Mouse (Mus musculus): ENCODE measurements at regions not wholly inside any gene's neighbourhood (a gene's known extent, or its start where the extent isn't known, plus 50 kb on each side); places are given as distances from the start of the nearest gene placed in this dataset.

DNA sequence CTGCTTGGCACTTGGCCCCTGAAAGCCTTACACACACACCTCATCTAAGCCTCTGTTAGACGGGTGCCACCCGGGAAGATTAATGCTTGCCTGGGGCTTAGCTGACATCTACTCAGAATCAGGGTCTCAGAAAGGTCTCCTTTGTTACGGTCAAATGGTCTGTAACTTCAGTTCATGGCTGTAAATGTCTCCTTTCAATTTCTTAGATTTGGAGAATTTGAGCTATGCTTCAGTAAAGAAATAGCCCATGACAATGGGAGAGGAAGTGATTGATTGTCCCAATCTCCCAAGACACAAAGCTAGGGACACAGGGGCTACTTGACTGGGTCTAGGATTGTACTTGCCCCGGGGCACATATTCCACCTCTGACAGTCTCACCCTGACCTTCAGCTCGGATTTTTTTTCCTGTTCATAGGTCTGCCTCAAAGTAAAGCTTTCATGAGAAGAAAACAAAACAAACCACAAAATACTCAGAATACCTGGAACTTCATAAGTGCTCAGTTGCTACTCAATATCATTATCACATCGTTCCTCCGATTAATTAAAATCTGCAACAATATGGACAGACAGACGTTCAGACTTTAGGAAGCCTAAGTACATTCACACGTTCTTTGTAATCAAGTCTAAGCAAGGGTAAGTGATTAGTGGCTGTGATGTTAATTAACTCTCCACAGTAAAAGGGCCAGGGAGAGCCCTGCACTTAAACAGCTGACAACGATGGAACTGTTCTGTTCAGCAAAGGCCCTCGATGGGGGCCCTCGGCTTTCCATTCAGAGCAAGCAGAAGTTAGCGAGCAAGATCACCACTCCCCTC, 132.9 kb upstream of the Slco3a1 start:
- DNase-seq = no peak

- peak; percentile 96 for DNase-seq
These were observed 129.4 kb upstream of the Slco3a1 start for GRCm38 (mm10) chr7:74683979-74684378.

- peak; percentile 88 for DNase-seq
These were observed 119.2 kb upstream of the Slco3a1 start for GRCm38 (mm10) chr7:74673626-74674295.

- DNase-seq = no peak
These were observed 114.5 kb upstream of the Slco3a1 start for GRCm38 (mm10) chr7:74669110-74669509.

- peak; percentile 87 for DNase-seq
These were observed 112.5 kb upstream of the Slco3a1 start for GRCm38 (mm10) chr7:74667106-74667505.

DNA sequence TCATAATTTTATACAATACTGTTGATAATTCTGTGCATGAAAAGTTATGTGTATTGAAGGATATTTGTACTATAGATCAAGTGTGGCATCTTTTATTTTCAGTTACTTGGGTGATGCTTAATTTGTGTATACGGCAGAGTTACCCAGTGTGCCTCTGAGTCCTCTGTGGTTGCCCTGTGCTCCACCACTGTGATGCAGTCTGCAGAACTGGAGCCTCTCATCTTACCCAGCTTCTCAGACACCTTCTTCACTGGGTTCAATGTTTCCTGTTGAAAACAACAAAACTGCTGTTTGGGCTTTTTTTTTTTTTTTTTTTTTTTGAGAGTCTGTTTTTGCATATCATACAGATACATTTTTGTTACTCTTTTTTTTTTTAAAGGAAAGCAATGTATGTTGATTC, 109.2 kb upstream of the Slco3a1 start:
- no peak for DNase-seq

GRCm38 (mm10) chr7:74647310-74647709, 92.7 kb upstream of the Slco3a1 start:
- DNase-seq = peak; percentile 96

GRCm38 (mm10) chr7:74640171-74640570, 85.6 kb upstream of the Slco3a1 start:
- peak; percentile 34 for DNase-seq

DNA sequence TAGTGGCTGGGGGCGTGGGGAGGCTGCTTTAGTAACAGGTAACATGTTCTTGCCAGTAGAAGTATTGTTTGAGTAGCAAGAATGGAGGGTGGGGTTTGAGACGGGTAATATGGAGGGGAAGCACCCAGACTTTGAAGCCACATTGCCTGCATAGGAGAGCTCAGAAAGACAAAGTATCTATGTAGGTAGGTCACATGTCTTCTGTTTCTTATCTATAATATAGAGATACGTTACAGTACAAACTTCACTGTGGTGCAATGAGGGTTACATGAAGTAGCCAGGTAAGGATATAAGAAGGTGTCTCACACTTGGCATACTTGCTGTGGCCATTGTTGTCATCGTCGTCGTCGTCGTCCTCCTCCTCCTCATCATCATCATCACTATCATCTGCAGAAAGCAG, 77.6 kb upstream of the Slco3a1 start:
- DNase-seq = peak; percentile 42

DNA sequence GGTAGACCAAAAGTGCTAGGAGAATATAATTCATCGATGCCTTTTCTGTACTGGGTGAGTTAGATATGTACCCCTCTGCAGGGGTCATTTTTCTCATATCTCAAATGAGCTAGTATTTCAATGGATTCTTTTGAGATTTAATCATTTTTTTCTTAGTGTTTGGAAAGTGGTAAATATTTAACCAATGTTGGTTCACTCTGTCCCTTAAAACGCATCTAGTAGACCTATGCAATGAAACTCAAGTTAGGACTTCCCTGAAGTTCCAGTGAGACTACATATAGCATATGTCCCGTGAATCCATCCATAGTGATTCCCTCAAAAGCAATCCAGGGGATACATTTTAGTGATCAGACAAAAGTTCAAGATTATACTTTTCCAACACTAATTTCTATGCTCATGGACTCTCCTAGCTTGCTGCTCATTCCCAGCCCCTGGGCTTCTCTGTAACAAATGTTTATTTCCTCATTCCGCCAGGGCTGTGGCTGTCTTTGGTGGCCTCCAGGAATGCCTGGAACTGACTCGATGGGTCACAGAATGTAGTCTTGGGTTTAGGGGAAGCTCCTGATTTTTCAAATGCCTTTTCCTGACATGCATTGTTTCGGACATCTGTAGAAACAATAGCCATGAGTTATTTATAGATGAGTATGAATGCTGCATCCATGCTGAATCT, 74.4 kb upstream of the Slco3a1 start:
- DNase-seq = peak; percentile 85
